Mouse (Mus musculus) neural tube, embryonic 14.5 days (tissue): ENCODE measurements around the gene Cubn. TPM values are rescaled to one million over a fixed set of nuclear protein-coding genes. Genes with fewer than 3 reads are reported as not detected.

Experiments used
- ATAC-seq: fragments of 200-750 bp; cut with Nextera tagmentation; 2 replicates; pipeline ENCODE4 v1.8.0; 2017; ENCODE audit warnings: low read depth, mild to moderate bottlenecking, moderate TSS enrichment, moderate library complexity
- H3K27ac ChIP-seq: fragments of 300-500 bp; sonication (generic); 2 replicates; pipeline ENCODE4 v1.5.1; 2014; ENCODE audit warnings: low read depth, mild to moderate bottlenecking, control low read depth, low read length, moderate library complexity, mixed read lengths
- H3K27me3 ChIP-seq: fragments of 300-500 bp; sonication (generic); 2 replicates; pipeline ENCODE4 v1.6.1; 2014; ENCODE audit warnings: low read length; ENCODE audit not compliant: control insufficient read depth, insufficient read depth
- H3K36me3 ChIP-seq: fragments of 300-500 bp; sonication (generic); 2 replicates; pipeline ENCODE4 v1.6.1; 2014; ENCODE audit warnings: low read length, mixed read lengths; ENCODE audit not compliant: control insufficient read depth, insufficient read depth
- H3K4me1 ChIP-seq: fragments of 300-500 bp; sonication (generic); 2 replicates; pipeline ENCODE4 v1.6.1; 2014; ENCODE audit warnings: low read length; ENCODE audit not compliant: control insufficient read depth, insufficient read depth
- H3K4me2 ChIP-seq: fragments of 300-500 bp; sonication (generic); 2 replicates; pipeline ENCODE4 v1.6.1; 2014; ENCODE audit warnings: mild to moderate bottlenecking, low read depth, low read length, control low read depth
- H3K4me3 ChIP-seq: fragments of 300-500 bp; sonication (generic); 2 replicates; pipeline ENCODE4 v1.5.1; 2014; ENCODE audit warnings: low read depth, low read length, control low read depth, mixed read lengths
- H3K9ac ChIP-seq: fragments of 300-500 bp; sonication (generic); replicated peaks from 2 replicates; pipeline ENCODE4 v1.6.1; 2014; ENCODE audit warnings: low read depth, mild to moderate bottlenecking, control low read depth, low read length, mixed read lengths
- H3K9me3 ChIP-seq: fragments of 300-500 bp; sonication (generic); 2 replicates; pipeline ENCODE4 v1.6.1; 2016; ENCODE audit warnings: low read length; ENCODE audit not compliant: control insufficient read depth
- WGBS: fragments of 180-500 bp; shearing (Covaris S2); extraction: QIAGEN DNeasy Blood & Tissue Kit; methylation state at CpG from one replicate; pipeline ENCODE4 v1.1.7; 2014; 5-methylcytosine and 5-hydroxymethylcytosine counted together
- polyA plus RNA-seq: library from polyadenylated mRNA; unstranded; fragments of >200 nt; fragmentation: Nextera tagmentation; extraction: Ambion mirVana; gene quantifications from 2 replicates; pipeline ENCODE4 v1.2.1, GENCODE M21; 2014

Gene Cubn
- polyA plus RNA-seq, 1 experiment from 2014 or later = 0.63 TPM

DNA sequence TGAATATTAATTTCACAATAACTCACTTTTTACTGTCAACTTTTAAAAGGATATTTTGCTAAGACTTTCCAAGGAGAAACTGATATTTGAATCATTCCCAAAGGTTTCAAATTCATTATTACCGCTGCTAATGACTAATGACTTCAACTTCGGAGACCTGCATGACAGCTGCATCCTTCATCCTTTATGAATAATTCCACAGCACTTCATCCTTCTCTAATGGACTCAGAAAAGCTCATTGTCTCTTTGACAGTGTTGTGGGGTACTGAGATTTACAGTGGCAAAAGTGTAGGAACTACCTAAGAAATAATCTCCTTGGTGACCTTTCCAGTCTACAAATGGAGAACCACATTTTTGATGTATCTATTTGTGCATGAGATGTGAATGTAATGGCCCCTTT, 33.5 kb downstream of the Cubn start:
- peak; percentile 58; the same call in 1 of the 2 replicates for ATAC-seq
- no peak overlapping the region for H3K9ac ChIP-seq

DNA sequence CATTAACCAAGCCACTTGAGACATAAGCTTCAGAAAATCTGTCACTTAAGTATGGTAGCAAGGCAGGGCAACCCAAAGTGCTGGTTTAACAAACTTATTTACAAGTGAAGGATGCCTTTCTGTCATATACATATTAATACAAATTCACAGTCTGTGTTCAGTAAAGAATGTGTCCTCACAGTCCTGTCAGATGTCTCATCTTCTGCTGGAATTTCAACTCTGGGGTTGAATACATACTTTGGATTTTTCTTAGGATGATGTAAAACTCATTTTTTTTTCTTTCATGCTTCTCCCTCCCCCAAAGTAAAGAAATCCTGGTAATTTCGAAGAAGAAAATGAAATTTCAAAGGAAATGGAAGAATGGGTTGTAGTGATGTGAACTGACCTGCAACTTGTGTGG, 34.8 kb downstream of the Cubn start:
- Histone ChIP-seq H3K9ac (no peak overlapping the region), H3K4me3 (no peak overlapping the region), H3K27ac (no peak overlapping the region), H3K27me3 (no peaks in the 10 kb centered on the region), H3K4me1 (no peaks in the 10 kb centered on the region), H3K36me3 (no peaks in the 10 kb centered on the region), H3K4me2 (no peak overlapping the region), H3K9me3 (no peaks in the 10 kb centered on the region)
- WGBS = 85% methylated on average over 1 of the region's 1 CpGs
- ATAC-seq = no peak

More for the DNA sequence above, 33.5 kb downstream of the Cubn start:
- no peak overlapping the region for H3K4me2 ChIP-seq
- no peak overlapping the region for H3K27ac ChIP-seq
- no peak overlapping the region for H3K4me3 ChIP-seq
- H3K27me3 ChIP-seq = no peaks in the 10 kb centered on the region
- no peaks in the 10 kb centered on the region for H3K9me3 ChIP-seq
- H3K36me3 ChIP-seq = no peaks in the 10 kb centered on the region
- no peaks in the 10 kb centered on the region for H3K4me1 ChIP-seq
- WGBS = 59% methylated on average over 2 of the region's 2 CpGs

DNA sequence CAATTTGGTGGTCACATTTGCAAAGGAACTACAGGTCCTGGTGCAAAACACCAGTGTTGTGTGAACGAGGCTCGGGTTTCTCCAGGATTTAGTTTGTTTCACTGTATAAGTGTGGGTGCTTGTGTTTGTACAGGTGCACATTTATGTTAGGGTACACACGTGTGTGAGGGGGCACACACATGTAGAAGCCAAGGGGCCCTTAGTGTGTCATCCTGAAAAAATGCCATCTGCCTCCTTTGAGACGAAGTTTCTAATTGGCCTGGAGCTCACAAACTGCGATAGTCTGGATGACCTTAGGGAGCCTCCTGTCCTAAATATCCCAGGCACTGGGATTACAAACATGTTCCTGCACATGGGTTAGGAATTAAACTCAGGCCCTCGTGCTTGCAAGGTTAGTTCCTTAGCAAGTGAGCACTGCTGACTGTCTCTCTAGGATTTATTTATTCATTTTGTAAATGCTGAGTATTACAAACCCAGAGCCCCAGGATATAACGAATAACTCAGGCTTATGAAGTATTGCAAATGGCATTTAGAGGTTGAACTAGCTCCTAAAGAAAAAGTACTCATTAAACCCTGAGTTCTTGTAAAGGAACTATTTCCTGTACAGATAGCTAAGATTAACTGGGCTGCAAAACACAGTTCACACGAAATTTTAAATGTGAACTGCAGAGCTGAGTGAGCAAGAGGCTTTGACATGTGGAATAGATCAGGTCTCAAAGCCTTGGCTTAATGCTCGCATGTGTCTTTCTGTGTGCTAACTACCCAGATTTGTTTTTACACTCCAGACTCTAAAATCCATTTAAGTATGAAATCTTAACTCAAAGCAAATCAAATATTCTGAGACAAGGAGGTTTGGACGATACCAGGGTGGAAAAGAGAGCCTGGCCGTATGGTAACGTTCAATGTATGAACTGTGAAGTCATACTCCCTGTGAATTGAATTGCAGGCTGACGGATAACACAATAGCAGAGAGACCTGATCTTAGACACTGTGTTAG, 39.8 kb downstream of the Cubn start:
- no peak overlapping the region for H3K9ac ChIP-seq
- H3K9me3 ChIP-seq = no peaks in the 10 kb centered on the region
- H3K4me2 ChIP-seq = no peak overlapping the region
- H3K27ac ChIP-seq = no peak overlapping the region
- H3K36me3 ChIP-seq = no peaks in the 10 kb centered on the region
- H3K4me3 ChIP-seq = no peak overlapping the region
- H3K27me3 ChIP-seq = no peaks in the 10 kb centered on the region
- H3K4me1 ChIP-seq = no peaks in the 10 kb centered on the region
- no peak for ATAC-seq
- 66% methylated on average over 13 of the region's 13 CpGs for WGBS

DNA sequence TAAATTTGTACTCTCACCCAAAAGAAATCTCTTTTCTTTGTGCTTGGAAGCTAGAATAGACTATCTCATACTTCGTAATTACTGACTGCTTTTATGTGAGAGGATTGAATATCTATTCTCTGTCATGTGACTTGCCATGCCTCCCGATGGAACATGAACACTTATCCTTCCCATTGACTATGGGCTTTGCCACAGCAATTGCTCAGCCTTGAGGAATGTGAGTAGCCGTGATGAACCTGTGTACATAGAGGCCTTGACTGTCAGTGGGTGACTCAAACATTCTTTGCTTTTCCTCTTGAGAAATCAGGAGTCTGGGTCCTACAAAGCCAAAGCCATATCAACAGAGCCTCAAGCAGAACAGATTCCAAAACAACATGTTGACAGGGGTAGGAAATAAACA, 40.7 kb downstream of the Cubn start:
- Histone ChIP-seq H3K4me3 (no peak overlapping the region), H3K4me2 (no peak overlapping the region), H3K9ac (no peak overlapping the region), H3K27ac (no peak overlapping the region), H3K4me1 (no peaks in the 10 kb centered on the region), H3K36me3 (no peaks in the 10 kb centered on the region), H3K9me3 (no peaks in the 10 kb centered on the region), H3K27me3 (no peaks in the 10 kb centered on the region)
- peak; percentile 26; the same call in 1 of the 2 replicates for ATAC-seq
- 58% methylated on average over 3 of the region's 3 CpGs for WGBS

DNA sequence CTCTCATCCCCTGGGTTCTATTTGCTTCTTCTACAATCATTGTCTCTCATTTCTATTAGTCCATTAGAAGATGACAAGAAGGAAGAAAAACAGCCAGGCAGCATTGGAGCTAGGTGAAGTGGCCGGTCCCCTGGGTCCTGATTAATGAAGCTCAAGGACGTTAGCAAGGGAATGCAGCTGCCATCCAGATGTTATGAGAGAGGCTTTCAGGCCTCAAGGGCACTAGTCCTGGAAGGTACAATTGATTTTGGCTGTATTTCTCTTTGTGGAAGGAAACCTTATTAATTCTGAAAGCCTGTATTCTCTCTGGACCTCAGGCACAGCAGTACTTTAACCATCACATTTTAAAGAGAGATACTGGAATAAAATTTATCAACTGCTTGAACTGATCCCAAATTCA, 41.1 kb downstream of the Cubn start:
- Histone ChIP-seq H3K4me3 (no peak overlapping the region), H3K36me3 (no peaks in the 10 kb centered on the region), H3K27me3 (no peaks in the 10 kb centered on the region), H3K27ac (no peak overlapping the region), H3K4me2 (no peak overlapping the region), H3K9me3 (no peaks in the 10 kb centered on the region), H3K9ac (no peak overlapping the region), H3K4me1 (no peaks in the 10 kb centered on the region)
- WGBS = 39% methylated on average over 2 of the region's 2 CpGs
- peak; percentile 71; the same call in 1 of the 2 replicates for ATAC-seq

DNA sequence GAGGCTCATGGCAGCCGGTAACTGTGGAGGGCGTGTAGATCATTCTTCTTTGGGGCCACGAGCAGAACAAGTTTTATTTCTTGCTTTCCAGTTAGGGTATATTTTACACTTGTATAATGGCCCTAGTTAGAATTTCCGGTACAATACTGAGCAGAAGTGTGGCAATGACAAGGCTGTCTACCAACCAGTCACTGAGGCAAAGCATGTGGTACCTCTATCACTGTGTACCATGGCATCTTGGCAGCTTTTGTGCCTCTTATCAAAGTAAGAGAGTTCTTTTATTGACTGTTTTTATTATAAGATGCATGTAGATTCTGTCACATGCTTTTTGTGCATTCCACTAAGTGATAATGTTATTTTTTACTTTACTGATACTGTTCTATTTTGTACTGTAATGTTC, 46.5 kb downstream of the Cubn start:
- Histone ChIP-seq H3K4me3 (no peak overlapping the region), H3K27ac (no peak overlapping the region), H3K27me3 (no peaks in the 10 kb centered on the region), H3K36me3 (no peaks in the 10 kb centered on the region), H3K9ac (no peak overlapping the region), H3K4me1 (no peaks in the 10 kb centered on the region), H3K4me2 (no peak overlapping the region), H3K9me3 (no peaks in the 10 kb centered on the region)
- WGBS = 87% methylated on average over 4 of the region's 4 CpGs
- no peak for ATAC-seq

DNA sequence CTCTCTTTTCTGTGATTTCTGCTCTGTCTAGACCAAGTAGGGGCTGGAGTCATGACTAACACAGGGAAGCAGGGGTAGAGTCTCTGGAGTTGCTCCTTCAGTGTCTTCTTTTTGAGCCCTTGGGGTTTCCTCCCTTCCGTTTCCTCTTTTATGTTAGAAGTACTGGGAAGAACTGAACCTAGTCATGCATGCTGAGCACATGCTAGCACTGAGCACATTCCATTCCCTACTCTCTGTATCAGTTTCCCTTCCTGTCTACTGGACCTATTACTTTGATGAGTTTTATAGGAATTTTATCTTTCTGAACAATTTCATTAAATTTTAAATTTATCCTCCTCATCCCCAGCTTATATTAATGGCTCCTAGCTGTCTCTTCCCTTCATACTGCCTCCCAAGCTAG, 52.6 kb downstream of the Cubn start:
- 82% methylated on average over 1 of the region's 1 CpGs for WGBS

DNA sequence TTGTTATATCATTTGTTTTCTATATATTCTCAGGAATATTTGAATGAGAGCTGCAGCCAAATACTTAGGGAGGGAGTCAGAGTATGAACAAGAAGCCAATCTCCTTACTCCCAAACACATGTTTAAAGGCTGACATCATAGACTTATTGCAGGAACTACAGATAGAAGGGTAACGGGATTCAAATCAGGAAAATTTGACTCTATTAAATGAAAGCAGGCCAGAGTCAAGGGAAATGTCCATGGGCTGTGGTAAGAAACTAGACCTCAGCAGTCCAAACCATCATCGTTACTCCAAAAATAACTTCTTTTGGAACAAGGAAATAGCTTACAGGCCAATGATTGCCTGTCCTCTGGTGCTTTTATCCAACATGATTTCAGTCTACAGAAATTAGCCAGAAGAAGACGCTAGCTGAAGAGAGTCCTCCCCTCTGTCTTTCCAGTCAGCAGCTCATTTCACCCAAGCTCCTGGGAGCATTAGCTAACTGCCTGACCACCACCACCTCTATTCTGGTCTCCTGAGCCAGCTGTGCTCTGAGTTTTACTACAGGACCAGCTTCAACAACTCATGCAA, 53.3 kb downstream of the Cubn start:
- Histone ChIP-seq H3K4me2 (no peak overlapping the region), H3K9me3 (no peaks in the 10 kb centered on the region), H3K4me1 (no peaks in the 10 kb centered on the region), H3K27me3 (no peaks in the 10 kb centered on the region), H3K27ac (no peak overlapping the region), H3K9ac (no peak overlapping the region), H3K4me3 (no peak overlapping the region), H3K36me3 (no peaks in the 10 kb centered on the region)
- no peak for ATAC-seq
- 89% methylated on average over 3 of the region's 3 CpGs for WGBS

More for the DNA sequence above, 52.6 kb downstream of the Cubn start:
- Histone ChIP-seq H3K4me1 (no peaks in the 10 kb centered on the region), H3K9me3 (no peaks in the 10 kb centered on the region), H3K9ac (no peak overlapping the region), H3K4me2 (no peak overlapping the region), H3K4me3 (no peak overlapping the region), H3K27ac (no peak overlapping the region), H3K27me3 (no peaks in the 10 kb centered on the region), H3K36me3 (no peaks in the 10 kb centered on the region)
- ATAC-seq = no peak

DNA sequence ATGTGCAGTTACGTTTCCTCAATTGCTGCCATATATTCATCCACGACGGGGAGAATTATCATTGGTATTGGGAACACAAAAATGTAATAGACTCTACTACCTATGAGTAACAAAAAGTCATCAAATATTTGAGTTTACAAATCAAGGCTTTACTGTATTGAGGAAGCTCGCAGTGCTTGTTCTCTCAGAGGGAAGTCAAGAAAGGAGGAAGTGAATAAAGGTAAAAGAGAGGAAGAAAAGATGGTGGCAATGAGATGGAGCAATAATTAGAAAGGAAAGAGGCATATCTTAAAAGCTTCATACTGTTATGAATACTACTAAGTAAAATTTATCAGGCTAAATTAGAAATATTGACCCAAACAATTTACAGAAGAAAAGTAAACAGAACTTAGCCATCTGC, 59.6 kb downstream of the Cubn start:
- no peaks in the 10 kb centered on the region for H3K36me3 ChIP-seq
- no peak overlapping the region for H3K4me3 ChIP-seq
- ATAC-seq = no peak
- 89% methylated on average over 4 of the region's 4 CpGs for WGBS
- no peaks in the 10 kb centered on the region for H3K9me3 ChIP-seq
- H3K27ac ChIP-seq = no peak overlapping the region
- H3K9ac ChIP-seq = no peak overlapping the region
- no peaks in the 10 kb centered on the region for H3K27me3 ChIP-seq
- H3K4me1 ChIP-seq = no peaks in the 10 kb centered on the region
- no peak overlapping the region for H3K4me2 ChIP-seq
